ENCODE assay signal across 28 mouse cellular contexts in the genomic region with DNA sequence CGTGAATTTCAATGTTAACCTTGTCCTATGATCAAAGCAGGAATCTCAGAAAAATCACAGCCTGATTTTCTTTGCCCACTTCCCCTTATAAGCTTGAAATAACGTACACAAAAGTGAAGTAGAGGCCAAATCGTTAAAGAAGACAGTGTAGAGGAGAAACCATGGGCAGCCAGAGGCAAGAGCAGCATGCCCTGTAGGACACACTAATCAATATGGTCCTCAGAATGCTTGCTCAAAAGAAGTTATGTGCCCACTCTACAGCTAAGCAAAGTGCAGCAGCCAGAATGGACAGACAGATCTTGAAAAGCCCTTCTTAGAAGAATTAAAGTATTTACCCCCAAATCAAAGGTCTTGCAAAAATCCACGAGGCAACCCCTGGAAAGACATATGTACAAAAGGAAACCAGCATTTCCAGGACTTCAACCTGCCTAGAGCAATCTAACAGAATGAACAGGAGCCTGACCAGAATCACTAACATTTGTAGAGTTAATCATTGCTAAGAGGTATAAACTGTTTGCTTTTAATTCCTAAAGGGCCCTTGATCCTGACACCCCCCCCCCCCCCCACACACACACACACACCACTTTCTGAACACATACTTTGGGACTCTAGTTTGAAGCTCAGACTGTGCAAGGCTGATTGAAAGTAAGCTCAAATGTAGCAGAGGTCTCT. TPM values are rescaled to one million over a fixed set of nuclear protein-coding genes. Genes with fewer than 3 reads are reported as not detected.
DNase-seq lines count a peak whose midpoint lies in the region; ATAC-seq lines count a peak whose summit lies in the region.
"Had no signal": no experiment of that assay in that cellular context is flagged by ENCODE, and none has a peak within 500 bp of the region (broad histone marks: within the 10 kb centered on the region; RNA-seq: fewer than 3 reads in every experiment).

No protein-coding gene starts in this region.

- H3K4me3 ChIP-seq in kidney, embryonic 15.5 days (replicated peaks) = no peak overlapping the region
- H3K4me3 ChIP-seq in lung, embryonic 16.5 days (ENCODE audit: low read length) = no peak overlapping the region
- H3K4me3 ChIP-seq in liver, embryonic 12.5 days = no peak overlapping the region
- no peak overlapping the region for H3K4me3 ChIP-seq in liver, embryonic 16.5 days (ENCODE audit: low read depth, low read length)
- H3K4me3 ChIP-seq: embryonic facial prominence, embryonic 15.5 days; heart, embryonic 12.5 days; limb, embryonic 12.5 days; midbrain, embryonic 15.5 days; myocyte; neural tube, embryonic 13.5 days had no signal

- no peaks in the 10 kb centered on the region for H3K27me3 ChIP-seq in kidney, embryonic 15.5 days
- no peaks in the 10 kb centered on the region for H3K27me3 ChIP-seq in lung, embryonic 16.5 days (ENCODE audit: control insufficient read depth, insufficient read depth, low read depth, low read length)
- H3K27me3 ChIP-seq in liver, embryonic 12.5 days (replicated peaks) = peaks cover 6% of the 10 kb centered on the region; the same call in 1 of the 2 replicates
- no peaks in the 10 kb centered on the region for H3K27me3 ChIP-seq in liver, embryonic 16.5 days (ENCODE audit: control insufficient read depth, insufficient read depth, low read depth, low read length)
- H3K27me3 ChIP-seq: CH12.LX; embryonic facial prominence, embryonic 15.5 days; heart, embryonic 12.5 days; limb, embryonic 12.5 days; neural tube, embryonic 13.5 days; Patski had no signal

- no peak overlapping the region for H3K9ac ChIP-seq in kidney, embryonic 15.5 days
- no peak overlapping the region for H3K9ac ChIP-seq in lung, embryonic 16.5 days (ENCODE audit: low read length)
- H3K9ac ChIP-seq in liver, embryonic 12.5 days = no peak overlapping the region
- no peak overlapping the region for H3K9ac ChIP-seq in liver, embryonic 16.5 days (ENCODE audit: low read depth, low read length)
- H3K9ac ChIP-seq: embryonic facial prominence, embryonic 15.5 days; forebrain, postnatal 0 days; heart, embryonic 12.5 days; limb, embryonic 12.5 days; midbrain, embryonic 15.5 days; neural tube, embryonic 13.5 days had no signal

- H3K9me3 ChIP-seq in kidney, embryonic 15.5 days (replicated peaks) = no peaks in the 10 kb centered on the region
- H3K9me3 ChIP-seq in lung, embryonic 16.5 days (ENCODE audit: control insufficient read depth, low read length) = no peaks in the 10 kb centered on the region
- no peaks in the 10 kb centered on the region for H3K9me3 ChIP-seq in liver, embryonic 12.5 days (replicated peaks)
- H3K9me3 ChIP-seq in liver, embryonic 16.5 days (replicated peaks; ENCODE audit: control insufficient read depth, low read length) = no peaks in the 10 kb centered on the region
- H3K9me3 ChIP-seq: embryonic facial prominence, embryonic 15.5 days; heart, embryonic 12.5 days; limb, embryonic 12.5 days; midbrain, embryonic 15.5 days; neural tube, embryonic 13.5 days had no signal

- no peak for DNase-seq in kidney, postnatal 25 days
- no peak for DNase-seq in lung, postnatal 36 days
- DNase-seq in cerebellum, adult 11 months = no peak
- DNase-seq: adrenal gland, postnatal 36 days; B cell, adult 2 months; cerebellum, adult 9-11 months; forebrain, postnatal 0 days; gastrocnemius, postnatal 14 days; heart, adult 18-20 months; heart, postnatal 10 days; kidney, postnatal 4 days; lung, postnatal 4 days; thymus, adult 18-20 months; thymus, postnatal 36 days had no signal

- 69% methylated on average over 4 of the region's 4 CpGs for WGBS in kidney, embryonic 15.5 days
- 53% methylated on average over 4 of the region's 4 CpGs for WGBS in lung, embryonic 16.5 days
- WGBS in liver, embryonic 12.5 days (ENCODE audit: insufficient replicate concordance) = 31% methylated on average over 4 of the region's 4 CpGs
- 28% methylated on average over 4 of the region's 4 CpGs for WGBS in liver, embryonic 16.5 days (ENCODE audit: insufficient replicate concordance)

- no peaks in the 10 kb centered on the region for H3K36me3 ChIP-seq in kidney, embryonic 15.5 days
- no peaks in the 10 kb centered on the region for H3K36me3 ChIP-seq in lung, embryonic 16.5 days (ENCODE audit: control insufficient read depth, insufficient read depth, low read length)
- no peaks in the 10 kb centered on the region for H3K36me3 ChIP-seq in liver, embryonic 12.5 days
- no peaks in the 10 kb centered on the region for H3K36me3 ChIP-seq in liver, embryonic 16.5 days (ENCODE audit: control insufficient read depth, insufficient read depth)
- H3K36me3 ChIP-seq: embryonic facial prominence, embryonic 15.5 days; G1E; heart, embryonic 12.5 days; limb, embryonic 12.5 days; midbrain, embryonic 15.5 days; neural tube, embryonic 13.5 days had no signal

- ATAC-seq in kidney, embryonic 15.5 days (replicated peaks; ENCODE audit: low FRiP score) = peak; percentile 49
- peak; percentile 62 for ATAC-seq in lung, embryonic 16.5 days (ENCODE audit: low read depth)
- peak; percentile 51 for ATAC-seq in liver, embryonic 12.5 days
- ATAC-seq in liver, embryonic 16.5 days (ENCODE audit: low read depth) = peak; percentile 72
- ATAC-seq: forebrain, postnatal 0 days; hindbrain, postnatal 0 days; midbrain, embryonic 15.5 days; Patski had no signal

- no peak overlapping the region for H3K4me2 ChIP-seq in kidney, embryonic 15.5 days
- H3K4me2 ChIP-seq in lung, embryonic 16.5 days (ENCODE audit: low read depth, low read length) = no peak overlapping the region
- no peak overlapping the region for H3K4me2 ChIP-seq in liver, embryonic 12.5 days
- H3K4me2 ChIP-seq in liver, embryonic 16.5 days (ENCODE audit: low read depth, low read length) = peak overlapping the region; percentile 24
- H3K4me2 ChIP-seq: embryonic facial prominence, embryonic 15.5 days; heart, embryonic 12.5 days; limb, embryonic 12.5 days; midbrain, embryonic 15.5 days; neural tube, embryonic 13.5 days had no signal

- peaks cover 18% of the 10 kb centered on the region for H3K4me1 ChIP-seq in kidney, embryonic 15.5 days
- peaks cover 12% of the 10 kb centered on the region for H3K4me1 ChIP-seq in lung, embryonic 16.5 days (replicated peaks; ENCODE audit: control insufficient read depth, insufficient read depth, low read length)
- no peaks in the 10 kb centered on the region for H3K4me1 ChIP-seq in liver, embryonic 12.5 days
- no peaks in the 10 kb centered on the region for H3K4me1 ChIP-seq in liver, embryonic 16.5 days (ENCODE audit: control insufficient read depth, low read depth, low read length)

- H3K27ac ChIP-seq in kidney, embryonic 15.5 days = peak overlapping the region; percentile 28; the same call in 1 of the 2 replicates
- peak overlapping the region; percentile 15; the same call in 1 of the 2 replicates for H3K27ac ChIP-seq in lung, embryonic 16.5 days (ENCODE audit: low read length)
- 0 out of 2 replicates have a peak overlapping the region, but pooled peaks have one; percentile 20 for H3K27ac ChIP-seq in liver, embryonic 12.5 days
- peak overlapping the region; percentile 59 for H3K27ac ChIP-seq in liver, embryonic 16.5 days (ENCODE audit: low read length)
- H3K27ac ChIP-seq: embryonic facial prominence, embryonic 15.5 days; hindbrain, postnatal 0 days; limb, embryonic 12.5 days; midbrain, embryonic 15.5 days; neural tube, embryonic 13.5 days had no signal

RNA-seq across cellular contexts. Expression of gene Ppargc1a, which starts 9.8 kb away (rescaled TPM):
- 16.6 and 18.7 TPM in 2 replicates for polyA plus RNA-seq in kidney, embryonic 15.5 days (2015; fragmentation: Nextera tagmentation; extraction: Ambion mirVana)
- polyA plus RNA-seq in lung, embryonic 16.5 days (2015; fragmentation: Nextera tagmentation; extraction: Ambion mirVana) = 8.1 TPM in 2 replicates
- 2.2 and 2.5 TPM in 2 replicates for polyA plus RNA-seq in liver, embryonic 12.5 days (2016; fragmentation: Nextera tagmentation; extraction: Ambion mirVana)
- polyA plus RNA-seq in liver, embryonic 16.5 days (2015; fragmentation: Nextera tagmentation; extraction: Ambion mirVana) = 3.5 and 4.3 TPM in 2 replicates
- polyA plus RNA-seq: G1E had no signal
